Mouse (Mus musculus): ENCODE results near the gene Glb1. TPM values are rescaled to one million over a fixed set of nuclear protein-coding genes. Genes with fewer than 3 reads are reported as not detected.

Gene Glb1
- polyA plus RNA-seq, 1 experiment from 2014 or later, result 51.7 TPM

Other genes starting within 250 kb of the Glb1 start
- gene Bcl2a1c, start 70.9 kb upstream of the Glb1 start, polyA plus RNA-seq (2015; fragmentation: Nextera tagmentation; extraction: Ambion mirVana), result not detected in 2 replicates
- gene Crtap, start 10.4 kb upstream of the Glb1 start, polyA plus RNA-seq (2015; fragmentation: Nextera tagmentation; extraction: Ambion mirVana), result 132 and 147 TPM in 2 replicates
- gene Tmppe, start within 50 bp of the Glb1 start, polyA plus RNA-seq (2015; fragmentation: Nextera tagmentation; extraction: Ambion mirVana), result 11.1 and 11.2 TPM in 2 replicates
- gene Ccr4, start 103.8 kb downstream of the Glb1 start, polyA plus RNA-seq (2015; fragmentation: Nextera tagmentation; extraction: Ambion mirVana), result 0.11 and 0.25 TPM in 2 replicates
- gene C130032M10Rik, start 114.6 kb downstream of the Glb1 start, polyA plus RNA-seq (2015; fragmentation: Nextera tagmentation; extraction: Ambion mirVana), result 0.21 and 0.72 TPM in 2 replicates
- gene Trim71, start 163.3 kb downstream of the Glb1 start, polyA plus RNA-seq (2015; fragmentation: Nextera tagmentation; extraction: Ambion mirVana), result 0.79 and 0.87 TPM in 2 replicates
- gene Cnot10, start 239.1 kb downstream of the Glb1 start, polyA plus RNA-seq (2015; fragmentation: Nextera tagmentation; extraction: Ambion mirVana), result 64.4 and 64.7 TPM in 2 replicates